Mouse (Mus musculus): ENCODE data around the gene Insig1.

DNA sequence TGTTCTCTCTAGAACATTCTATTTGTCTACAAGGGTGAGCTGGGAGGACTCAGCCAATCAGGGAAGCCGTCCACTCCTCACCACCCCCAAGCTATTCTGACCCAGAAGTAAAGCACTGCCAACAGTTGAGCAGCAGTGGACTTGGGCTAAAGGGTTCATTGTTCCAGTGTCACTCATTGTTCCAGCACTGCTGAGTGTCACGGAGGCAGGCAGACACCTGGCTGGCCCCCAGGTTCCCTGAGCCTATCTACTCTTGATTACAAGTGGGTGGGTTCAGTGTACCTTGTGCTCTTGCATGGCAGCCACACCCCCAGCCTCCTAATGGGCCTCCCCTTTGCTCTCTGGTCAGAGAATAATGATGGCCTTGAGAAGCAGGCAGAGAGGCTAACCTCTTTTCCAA is 15.7 kb upstream of the Insig1 start:
- TF ChIP-seq CTCF (IDR thresholded peaks at IDR 0.05; ENCODE audit: insufficient read depth, low read depth, low read length) (no peak), POLR2A (IDR thresholded peaks at IDR 0.05; ENCODE audit: insufficient read depth, low read depth, low read length) (no peak)
